Mouse (Mus musculus) liver, adult 2 months (tissue): Measurements from ENCODE around the gene Tmem131l.

Source experiments
- CTCF ChIP-seq: fragments of 200-500 bp; IDR thresholded peaks from 2 replicates; pipeline ENCODE4 v1.5.1; 2011; ENCODE audit warnings: low read depth, low read length, control low read depth
- POLR2A ChIP-seq: fragments of 200-500 bp; IDR thresholded peaks from 2 replicates; pipeline ENCODE4 v1.6.1; 2011; ENCODE audit warnings: low read length, control low read depth; ENCODE audit not compliant: insufficient read depth; ENCODE audit errors: extremely low read depth

GRCm38 (mm10) chr3:84081208-84081722 is 41.3 kb upstream of the Tmem131l start:
- TF ChIP-seq CTCF (no peak), POLR2A (no peak)
